Mouse (Mus musculus) hindlimb bud, embryonic 11.5 days (tissue): Measurements from ENCODE around the gene Dtnb.
A peak's percentile ranks its signal among the peaks of the same experiment; 100 is the strongest.
"Not testable (repeated sequence)": the region's sequence is repeated elsewhere in the genome, so short reads cannot be mapped to it uniquely, and the experiment has no call there.

Experiments
- DNase-seq: peaks from one replicate; pipeline ENCODE4 v3.0.0-alpha.2; 2012; ENCODE audit warnings: low read depth, low spot score; ENCODE audit errors: extremely low spot score

Gene Dtnb

GRCm38 (mm10) chr12:3657786-3658185, 85.6 kb downstream of the Dtnb start:
- no peak for DNase-seq

GRCm38 (mm10) chr12:3659554-3660311, 87.6 kb downstream of the Dtnb start:
- no peak for DNase-seq

GRCm38 (mm10) chr12:3660985-3661635, 88.9 kb downstream of the Dtnb start:
- DNase-seq, result no peak

- DNase-seq, result no peak
Observed at GRCm38 (mm10) chr12:3662660-3663059, 90.5 kb downstream of the Dtnb start.

GRCm38 (mm10) chr12:3663386-3663785, 91.2 kb downstream of the Dtnb start:
- DNase-seq, result no peak

GRCm38 (mm10) chr12:3669971-3670381, 97.8 kb downstream of the Dtnb start:
- peak; percentile 18 for DNase-seq

GRCm38 (mm10) chr12:3671117-3671516, 98.9 kb downstream of the Dtnb start:
- DNase-seq, result no peak

GRCm38 (mm10) chr12:3672786-3673185, 100.6 kb downstream of the Dtnb start:
- no peak for DNase-seq

- DNase-seq, result no peak
Observed at GRCm38 (mm10) chr12:3673886-3674285, 101.7 kb downstream of the Dtnb start.

- DNase-seq, result no peak
Observed at GRCm38 (mm10) chr12:3674913-3675312, 102.7 kb downstream of the Dtnb start.

GRCm38 (mm10) chr12:3680721-3681120, 108.5 kb downstream of the Dtnb start:
- DNase-seq, result no peak

GRCm38 (mm10) chr12:3683041-3683440, 110.9 kb downstream of the Dtnb start:
- no peak for DNase-seq

GRCm38 (mm10) chr12:3686419-3686940, 114.3 kb downstream of the Dtnb start:
- no peak for DNase-seq

- DNase-seq, result not testable (repeated sequence)
Observed at GRCm38 (mm10) chr12:3690926-3691529, 118.8 kb downstream of the Dtnb start.

GRCm38 (mm10) chr12:3692795-3693392, 120.7 kb downstream of the Dtnb start:
- no peak for DNase-seq

GRCm38 (mm10) chr12:3695741-3696501, 123.7 kb downstream of the Dtnb start:
- DNase-seq, result no peak

GRCm38 (mm10) chr12:3700503-3700902, 128.3 kb downstream of the Dtnb start:
- DNase-seq, result no peak

GRCm38 (mm10) chr12:3702903-3703302, 130.7 kb downstream of the Dtnb start:
- DNase-seq, result no peak

GRCm38 (mm10) chr12:3719151-3719721, 147.1 kb downstream of the Dtnb start:
- no peak for DNase-seq

GRCm38 (mm10) chr12:3720527-3720926, 148.3 kb downstream of the Dtnb start:
- DNase-seq, result no peak
